Mouse (Mus musculus): ENCODE measurements around the gene Plekhg1. TPM values are rescaled to one million over a fixed set of nuclear protein-coding genes. Genes with fewer than 3 reads are reported as not detected.

Gene Plekhg1
- polyA plus RNA-seq, 1 experiment from 2014 or later: 0.05 TPM

- no peak for ATAC-seq
Observed at GRCm38 (mm10) chr10:3858437-3858836, 118.3 kb downstream of the Plekhg1 start.

GRCm38 (mm10) chr10:3858961-3859714 lies 119.0 kb downstream of the Plekhg1 start:
- DNase-seq (ENCODE audit: low read depth, low spot score) (no peak), ATAC-seq (no peak)
- TF ChIP-seq CTCF (IDR thresholded peaks at IDR 0.05): no peak
- H3K27me3 ChIP-seq: peaks cover 16% of the 10 kb centered on the region
- POLR2A ChIA-PET: interaction anchor here (1.2 kb wide), 1 partner anchor 23 kb away, joined by 3 read pairs; no protein-coding TSS in a partner anchor
- CTCF ChIA-PET: no interaction called here
- in situ Hi-C loops (cut with MboI; ENCODE audit: low pct_unique_long_range_greater_than_20kb): no loop called here

More at GRCm38 (mm10) chr10:3858437-3858836, 118.3 kb downstream of the Plekhg1 start:
- peaks cover 14% of the 10 kb centered on the region for H3K27me3 ChIP-seq
- DNase-seq (ENCODE audit: low read depth, low spot score): no peak
- POLR2A ChIA-PET: no interaction called here
- no peak for TF ChIP-seq CTCF (IDR thresholded peaks at IDR 0.05)
- in situ Hi-C loops (cut with MboI; ENCODE audit: low pct_unique_long_range_greater_than_20kb): no loop called here
- CTCF ChIA-PET: no interaction called here

- peaks cover 17% of the 10 kb centered on the region for H3K27me3 ChIP-seq
- ATAC-seq (no peak), DNase-seq (ENCODE audit: low read depth, low spot score) (no peak)
- TF ChIP-seq CTCF (IDR thresholded peaks at IDR 0.05): no peak
- ChIA-PET POLR2A (interaction anchor here (0.6 to 1.0 kb wide), 2 partner anchors 57 to 329 kb away, joined by 3 to 4 read pairs; no protein-coding TSS in a partner anchor), CTCF (no interaction called here)
- in situ Hi-C loops (cut with MboI; ENCODE audit: low pct_unique_long_range_greater_than_20kb): no loop called here
Observed at GRCm38 (mm10) chr10:3863411-3864195, 123.4 kb downstream of the Plekhg1 start.

GRCm38 (mm10) chr10:3864196-3864540 lies 124.0 kb downstream of the Plekhg1 start:
- TF ChIP-seq CTCF (IDR thresholded peaks at IDR 0.05): no peak
- H3K27me3 ChIP-seq: peaks cover 17% of the 10 kb centered on the region
- in situ Hi-C loops (cut with MboI; ENCODE audit: low pct_unique_long_range_greater_than_20kb): no loop called here
- no peak for DNase-seq (ENCODE audit: low read depth, low spot score)
- ATAC-seq: no peak
- CTCF ChIA-PET: no interaction called here
- POLR2A ChIA-PET: interaction anchor here (1.0 kb wide), 1 partner anchor 58 kb away, joined by 3 read pairs; no protein-coding TSS in a partner anchor

- peaks cover 17% of the 10 kb centered on the region for H3K27me3 ChIP-seq
- TF ChIP-seq CTCF (IDR thresholded peaks at IDR 0.05): no peak
- DNase-seq (ENCODE audit: low read depth, low spot score) (no peak), ATAC-seq (no peak)
- CTCF ChIA-PET: interaction anchor here (1.4 kb wide), 1 partner anchor 307 kb away, joined by 4 read pairs; no protein-coding TSS in a partner anchor
- POLR2A ChIA-PET: no interaction called here
- in situ Hi-C loops (cut with MboI; ENCODE audit: low pct_unique_long_range_greater_than_20kb): no loop called here
Observed at GRCm38 (mm10) chr10:3867298-3867697, 127.1 kb downstream of the Plekhg1 start.

- DNase-seq (ENCODE audit: low read depth, low spot score): no peak
- in situ Hi-C loops (cut with MboI; ENCODE audit: low pct_unique_long_range_greater_than_20kb): no loop called here
- ChIA-PET CTCF (no interaction called here), POLR2A (no interaction called here)
- peaks cover 5% of the 10 kb centered on the region for H3K27me3 ChIP-seq
- ATAC-seq: no peak
- no peak for TF ChIP-seq CTCF (IDR thresholded peaks at IDR 0.05)
Observed at GRCm38 (mm10) chr10:3870828-3871227, 130.7 kb downstream of the Plekhg1 start.

- POLR2A ChIA-PET: no interaction called here
- no peak for TF ChIP-seq CTCF (IDR thresholded peaks at IDR 0.05)
- in situ Hi-C loops (cut with MboI; ENCODE audit: low pct_unique_long_range_greater_than_20kb): no loop called here
- CTCF ChIA-PET: no interaction called here
- ATAC-seq (no peak), DNase-seq (ENCODE audit: low read depth, low spot score) (no peak)
- peaks cover 5% of the 10 kb centered on the region for H3K27me3 ChIP-seq
Observed at GRCm38 (mm10) chr10:3873467-3873866, 133.3 kb downstream of the Plekhg1 start.

GRCm38 (mm10) chr10:3877852-3878535 lies 137.8 kb downstream of the Plekhg1 start:
- DNase-seq (ENCODE audit: low read depth, low spot score) (no peak), ATAC-seq (no peak)
- ChIA-PET CTCF (interaction anchor here (1.1 kb wide), 1 partner anchor 40 kb away, joined by 3 read pairs; no protein-coding TSS in a partner anchor), POLR2A (no interaction called here)
- H3K27me3 ChIP-seq: no peaks in the 10 kb centered on the region
- no peak for TF ChIP-seq CTCF (IDR thresholded peaks at IDR 0.05)
- in situ Hi-C loops (cut with MboI; ENCODE audit: low pct_unique_long_range_greater_than_20kb): no loop called here

- peaks cover 3% of the 10 kb centered on the region for H3K27me3 ChIP-seq
- no peak for ATAC-seq
- in situ Hi-C loops (cut with MboI; ENCODE audit: low pct_unique_long_range_greater_than_20kb): no loop called here
- ChIA-PET POLR2A (no interaction called here), CTCF (no interaction called here)
- no peak for TF ChIP-seq CTCF (IDR thresholded peaks at IDR 0.05)
- DNase-seq (ENCODE audit: low read depth, low spot score): no peak
Observed at GRCm38 (mm10) chr10:3881179-3881578, 141.0 kb downstream of the Plekhg1 start.

GRCm38 (mm10) chr10:3888510-3888909 lies 148.3 kb downstream of the Plekhg1 start:
- in situ Hi-C loops (cut with MboI; ENCODE audit: low pct_unique_long_range_greater_than_20kb): no loop called here
- TF ChIP-seq CTCF (IDR thresholded peaks at IDR 0.05): no peak
- peaks cover 7% of the 10 kb centered on the region for H3K27me3 ChIP-seq
- ChIA-PET POLR2A (no interaction called here), CTCF (no interaction called here)
- ATAC-seq (no peak), DNase-seq (ENCODE audit: low read depth, low spot score) (no peak)
